Mouse (Mus musculus) heart, embryonic 13.5 days (tissue): Measurements from ENCODE around the gene Rln3. TPM values are rescaled to one million over a fixed set of nuclear protein-coding genes. Genes with fewer than 3 reads are reported as not detected.
A peak's percentile ranks its signal among the peaks of the same experiment; 100 is the strongest.

Source experiments
- ATAC-seq: fragments of 200-750 bp; cut with Nextera tagmentation; 2 replicates; pipeline ENCODE4 v1.8.0; 2017; ENCODE audit warnings: moderate TSS enrichment; ENCODE audit not compliant: insufficient number of reproducible peaks, low FRiP score, low TSS enrichment; ENCODE audit errors: extremely low read depth
- H3K27ac ChIP-seq: fragments of 300-500 bp; sonication (generic); replicated peaks from 2 replicates; pipeline ENCODE4 v1.5.1; 2015; ENCODE audit warnings: moderate library complexity, mild to moderate bottlenecking, inconsistent platforms
- H3K27me3 ChIP-seq: fragments of 300-500 bp; sonication (generic); replicated peaks from 2 replicates; pipeline ENCODE4 v1.6.1; 2015; ENCODE audit warnings: mild to moderate bottlenecking, inconsistent platforms
- H3K36me3 ChIP-seq: fragments of 300-500 bp; sonication (generic); 2 replicates; pipeline ENCODE4 v1.6.1; 2015; ENCODE audit warnings: mild to moderate bottlenecking, inconsistent platforms
- H3K4me1 ChIP-seq: fragments of 300-500 bp; sonication (generic); 2 replicates; pipeline ENCODE4 v1.6.1; 2015; ENCODE audit warnings: inconsistent platforms
- H3K4me2 ChIP-seq: fragments of 300-500 bp; sonication (generic); 2 replicates; pipeline ENCODE4 v1.6.1; 2015; ENCODE audit warnings: inconsistent platforms, mild to moderate bottlenecking, moderate library complexity
- H3K4me3 ChIP-seq: fragments of 300-500 bp; sonication (generic); 2 replicates; pipeline ENCODE4 v1.5.1; 2015; ENCODE audit warnings: moderate library complexity, mild to moderate bottlenecking, inconsistent platforms
- H3K9ac ChIP-seq: fragments of 300-500 bp; sonication (generic); 2 replicates; pipeline ENCODE4 v1.6.1; 2015; ENCODE audit warnings: inconsistent platforms, mild to moderate bottlenecking, moderate library complexity
- H3K9me3 ChIP-seq: fragments of 300-500 bp; sonication (generic); 2 replicates; pipeline ENCODE4 v1.6.1; 2016; ENCODE audit warnings: inconsistent platforms
- WGBS: fragments of 180-500 bp; shearing (Covaris S2); methylation state at CpG from one replicate; pipeline ENCODE4 v1.1.7; 2015; ENCODE audit warnings: mixed read lengths; 5-methylcytosine and 5-hydroxymethylcytosine counted together
- polyA plus RNA-seq: library from polyadenylated mRNA; unstranded; fragments of >200 nt; fragmentation: Nextera tagmentation; extraction: Ambion mirVana; gene quantifications from 2 replicates; pipeline ENCODE4 v1.2.1, GENCODE M21; 2015

Rln3 gene
- 0.25 TPM in 1 of 2 replicates, not detected in the other for polyA plus RNA-seq

- H3K4me3 ChIP-seq: peak within 1 kb of the TSS; percentile 23; the same call in 1 of the 2 replicates
- no peak for ATAC-seq
Measured at GRCm38 (mm10) chr8:84044900-84045299, at the start of gene Rln3. TSS of gene Rln3 (minus strand) at chr8:84045000.

GRCm38 (mm10) chr8:84090585-84090984 is 45.8 kb upstream of the Rln3 start:
- ATAC-seq: no peak
- Histone ChIP-seq H3K27me3 (no peaks in the 10 kb centered on the region), H3K4me2 (no peak overlapping the region), H3K4me3 (no peak overlapping the region), H3K9me3 (no peaks in the 10 kb centered on the region), H3K27ac (no peak overlapping the region), H3K36me3 (peaks cover 96% of the 10 kb centered on the region), H3K9ac (no peak overlapping the region), H3K4me1 (no peaks in the 10 kb centered on the region)
- WGBS: 86% methylated on average over 8 of the region's 8 CpGs

More at GRCm38 (mm10) chr8:84044900-84045299, at the start of gene Rln3:
- peaks cover 64% of the 10 kb centered on the region for H3K27me3 ChIP-seq
- no peak within 1 kb of the TSS for H3K27ac ChIP-seq
- H3K4me2 ChIP-seq: peak within 1 kb of the TSS; percentile 45
- H3K9me3 ChIP-seq: peaks cover 4% of the 10 kb centered on the region; the same call in 1 of the 2 replicates
- H3K9ac ChIP-seq: 0 out of 2 replicates have a peak within 1 kb of the TSS, but pooled peaks have one; percentile 45
- WGBS: 7% methylated on average over 9 of the region's 9 CpGs
- H3K4me1 ChIP-seq: peaks cover 16% of the 10 kb centered on the region; the same call in 1 of the 2 replicates
- no peaks in the 10 kb centered on the region for H3K36me3 ChIP-seq

- no peak overlapping the region for H3K9ac ChIP-seq
- H3K9me3 ChIP-seq: no peaks in the 10 kb centered on the region
- no peak overlapping the region for H3K4me2 ChIP-seq
- H3K4me3 ChIP-seq: no peak overlapping the region
- 82% methylated on average over 9 of the region's 9 CpGs for WGBS
- no peaks in the 10 kb centered on the region for H3K4me1 ChIP-seq
- no peak overlapping the region for H3K27ac ChIP-seq
- no peak for ATAC-seq
- H3K36me3 ChIP-seq: peaks cover 96% of the 10 kb centered on the region
- H3K27me3 ChIP-seq: no peaks in the 10 kb centered on the region
Measured at GRCm38 (mm10) chr8:84089277-84089676, 44.5 kb upstream of the Rln3 start.

- 93% methylated on average over 14 of the region's 14 CpGs for WGBS
- Histone ChIP-seq H3K9ac (no peak overlapping the region), H3K36me3 (peaks cover 97% of the 10 kb centered on the region), H3K27me3 (no peaks in the 10 kb centered on the region), H3K9me3 (no peaks in the 10 kb centered on the region), H3K4me1 (no peaks in the 10 kb centered on the region), H3K4me3 (no peak overlapping the region), H3K27ac (no peak overlapping the region), H3K4me2 (no peak overlapping the region)
- ATAC-seq: no peak
Measured at GRCm38 (mm10) chr8:84087821-84088220, 43.0 kb upstream of the Rln3 start.

GRCm38 (mm10) chr8:84087156-84087555 is 42.4 kb upstream of the Rln3 start:
- H3K4me2 ChIP-seq: no peak overlapping the region
- H3K4me3 ChIP-seq: no peak overlapping the region
- no peak for ATAC-seq
- H3K4me1 ChIP-seq: no peaks in the 10 kb centered on the region
- no peaks in the 10 kb centered on the region for H3K27me3 ChIP-seq
- no peak overlapping the region for H3K27ac ChIP-seq
- H3K9me3 ChIP-seq: no peaks in the 10 kb centered on the region
- WGBS: 80% methylated on average over 7 of the region's 7 CpGs
- H3K9ac ChIP-seq: no peak overlapping the region
- peaks cover 97% of the 10 kb centered on the region for H3K36me3 ChIP-seq

GRCm38 (mm10) chr8:84084341-84085115 is 39.7 kb upstream of the Rln3 start:
- Histone ChIP-seq H3K27me3 (no peaks in the 10 kb centered on the region), H3K9ac (0 out of 2 replicates have a peak overlapping the region, but pooled peaks have one; percentile 37), H3K4me1 (no peaks in the 10 kb centered on the region), H3K4me3 (no peak overlapping the region), H3K4me2 (peak overlapping the region; percentile 47), H3K36me3 (peaks cover 97% of the 10 kb centered on the region), H3K9me3 (no peaks in the 10 kb centered on the region), H3K27ac (no peak overlapping the region)
- no peak for ATAC-seq
- WGBS: 50% methylated on average over 42 of the region's 42 CpGs

GRCm38 (mm10) chr8:84083829-84084241 is 39.0 kb upstream of the Rln3 start:
- ATAC-seq: no peak
- 42% methylated on average over 8 of the region's 8 CpGs for WGBS
- peaks cover 91% of the 10 kb centered on the region for H3K36me3 ChIP-seq

GRCm38 (mm10) chr8:84079206-84079605 is 34.4 kb upstream of the Rln3 start:
- H3K4me1 ChIP-seq: peaks cover 10% of the 10 kb centered on the region
- WGBS: 51% methylated on average over 5 of the region's 5 CpGs
- H3K9me3 ChIP-seq: no peaks in the 10 kb centered on the region
- no peak overlapping the region for H3K9ac ChIP-seq
- no peak overlapping the region for H3K27ac ChIP-seq
- H3K4me3 ChIP-seq: no peak overlapping the region
- H3K4me2 ChIP-seq: no peak overlapping the region
- ATAC-seq: no peak
- no peaks in the 10 kb centered on the region for H3K27me3 ChIP-seq
- H3K36me3 ChIP-seq: peaks cover 58% of the 10 kb centered on the region

More at GRCm38 (mm10) chr8:84083829-84084241, 39.0 kb upstream of the Rln3 start:
- H3K9ac ChIP-seq: no peak overlapping the region
- H3K9me3 ChIP-seq: no peaks in the 10 kb centered on the region
- H3K27me3 ChIP-seq: no peaks in the 10 kb centered on the region
- H3K27ac ChIP-seq: no peak overlapping the region
- no peak overlapping the region for H3K4me3 ChIP-seq
- peaks cover 6% of the 10 kb centered on the region for H3K4me1 ChIP-seq
- H3K4me2 ChIP-seq: no peak overlapping the region

- peaks cover 25% of the 10 kb centered on the region for H3K4me1 ChIP-seq
- no peaks in the 10 kb centered on the region for H3K27me3 ChIP-seq
- H3K4me3 ChIP-seq: no peak overlapping the region
- H3K4me2 ChIP-seq: no peak overlapping the region
- no peaks in the 10 kb centered on the region for H3K9me3 ChIP-seq
- no peak overlapping the region for H3K9ac ChIP-seq
- no peak for ATAC-seq
- no peak overlapping the region for H3K27ac ChIP-seq
- WGBS: 86% methylated on average over 3 of the region's 3 CpGs
- H3K36me3 ChIP-seq: peaks cover 34% of the 10 kb centered on the region
Measured at GRCm38 (mm10) chr8:84076849-84077248, 32.0 kb upstream of the Rln3 start.

- H3K9ac ChIP-seq: no peak overlapping the region
- 62% methylated on average over 1 of the region's 1 CpGs for WGBS
- H3K4me3 ChIP-seq: no peak overlapping the region
- peaks cover 30% of the 10 kb centered on the region for H3K4me1 ChIP-seq
- H3K27me3 ChIP-seq: no peaks in the 10 kb centered on the region
- peaks cover 31% of the 10 kb centered on the region for H3K36me3 ChIP-seq
- H3K4me2 ChIP-seq: no peak overlapping the region
- H3K9me3 ChIP-seq: no peaks in the 10 kb centered on the region
- no peak for ATAC-seq
- no peak overlapping the region for H3K27ac ChIP-seq
Measured at GRCm38 (mm10) chr8:84076412-84076811, 31.6 kb upstream of the Rln3 start.

- 65% methylated on average over 10 of the region's 10 CpGs for WGBS
- no peaks in the 10 kb centered on the region for H3K9me3 ChIP-seq
- H3K9ac ChIP-seq: no peak overlapping the region
- H3K27me3 ChIP-seq: no peaks in the 10 kb centered on the region
- peaks cover 12% of the 10 kb centered on the region for H3K36me3 ChIP-seq
- no peak overlapping the region for H3K27ac ChIP-seq
- ATAC-seq: no peak
- peaks cover 50% of the 10 kb centered on the region for H3K4me1 ChIP-seq
- no peak overlapping the region for H3K4me3 ChIP-seq
- H3K4me2 ChIP-seq: no peak overlapping the region
Measured at GRCm38 (mm10) chr8:84073230-84073976, 28.6 kb upstream of the Rln3 start.
